Mouse (Mus musculus) embryonic stem cell, embryonic (primary cell): ENCODE results near the gene Pwwp2b.

ENCODE experiments used
- CTCF ChIA-PET, 4 experiments: fragments of 300-600 bp in 2 of 4; fragments of 350-600 bp in 2 of 4; sonication (Branson Sonifier 250); formaldehyde crosslinking; loops; one replicate each; lab custom pipeline; 2022; ENCODE audit warnings: inconsistent platforms in 2 of 4; lab: Charles Lee
- POLR2A ChIA-PET, 4 experiments: fragments of 300-600 bp in 2 of 4; fragments of 350-600 bp in 2 of 4; sonication (Branson Sonifier 250); formaldehyde crosslinking; loops; one replicate each; lab custom pipeline; 2022; ENCODE audit warnings: antibody characterized with exemption in 4 of 4, inconsistent platforms in 1 of 4; lab: Charles Lee

Gene Pwwp2b

DNA sequence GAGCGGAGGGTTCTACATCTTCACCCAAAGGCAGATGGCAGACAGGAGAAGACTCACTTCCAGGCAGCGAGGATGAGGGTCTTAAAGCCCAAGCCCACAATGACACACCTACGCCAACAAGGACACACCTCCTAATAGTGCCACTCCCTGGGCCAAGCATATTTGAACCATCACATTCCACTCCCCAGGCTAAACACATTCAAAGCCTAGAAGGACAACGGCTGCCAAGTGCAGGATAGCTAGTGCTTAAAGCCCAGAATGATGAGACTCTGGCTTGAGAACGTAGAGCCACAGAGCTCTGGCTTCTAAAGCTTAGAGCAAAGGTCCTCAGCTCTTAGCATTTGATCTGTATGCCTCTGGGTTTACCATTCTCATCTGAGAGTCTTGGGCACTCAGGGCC, 45.8 kb downstream of the Pwwp2b start:
- CTCF ChIA-PET: interaction anchor here in 2 of 4 experiments (0.7 to 1.9 kb wide), 4 partner anchors 9 to 226 kb away, joined by 3 to 7 read pairs (median 4); no protein-coding TSS in a partner anchor

DNA sequence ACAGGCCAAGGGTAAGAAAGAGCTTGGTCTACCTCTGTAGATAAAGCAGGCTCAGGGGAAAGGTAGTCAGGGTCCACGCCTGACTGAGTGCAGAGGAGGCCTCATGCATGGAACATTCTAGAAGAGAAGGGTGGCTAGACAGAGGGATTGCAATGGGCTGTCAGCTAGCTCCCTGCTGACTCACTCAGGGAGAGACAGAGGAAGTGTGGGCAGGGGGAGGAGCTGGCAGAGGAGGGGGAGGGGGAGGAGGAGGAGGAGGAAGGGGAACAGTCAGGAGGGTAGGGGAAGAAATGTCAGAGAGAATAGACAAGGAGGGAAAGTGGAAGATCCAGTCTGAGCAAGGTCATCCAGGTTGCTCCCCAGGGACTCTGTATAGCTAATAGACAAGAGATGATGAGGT, 47.4 kb downstream of the Pwwp2b start:
- CTCF ChIA-PET: interaction anchor here (0.6 to 2.5 kb wide), 14 partner anchors 29 to 271 kb away, joined by 3 to 15 read pairs (median 4); partner anchors contain the start of gene Inpp5a (in 1 of the 4)

More for the DNA sequence above, 45.8 kb downstream of the Pwwp2b start:
- POLR2A ChIA-PET: interaction anchor here in 3 of 4 experiments (0.5 to 1.7 kb wide), 4 partner anchors 9 to 58 kb away, joined by 3 to 5 read pairs (median 4); no protein-coding TSS in a partner anchor

GRCm38 (mm10) chr7:139296552-139297100, 48.3 kb downstream of the Pwwp2b start:
- ChIA-PET CTCF (interaction anchor here in 3 of 4 experiments (0.6 to 2.5 kb wide), 10 partner anchors 30 to 272 kb away, joined by 3 to 15 read pairs (median 4); partner anchors contain the start of genes Inpp5a (in 1 of the 3), Lrrc27 (in 1 of the 3) and Stk32c (in 1 of the 3)), POLR2A (interaction anchor here in 3 of 4 experiments (0.9 to 1.8 kb wide), 5 partner anchors 32 to 92 kb away, joined by 3 to 9 read pairs (median 4); partner anchors contain the start of gene Inpp5a (in 1 of the 3))

More for the DNA sequence above, 47.4 kb downstream of the Pwwp2b start:
- POLR2A ChIA-PET: interaction anchor here in 3 of 4 experiments (0.6 to 1.8 kb wide), 6 partner anchors 27 to 93 kb away, joined by 3 to 14 read pairs (median 4); partner anchors contain the start of gene Inpp5a (in 1 of the 3)

DNA sequence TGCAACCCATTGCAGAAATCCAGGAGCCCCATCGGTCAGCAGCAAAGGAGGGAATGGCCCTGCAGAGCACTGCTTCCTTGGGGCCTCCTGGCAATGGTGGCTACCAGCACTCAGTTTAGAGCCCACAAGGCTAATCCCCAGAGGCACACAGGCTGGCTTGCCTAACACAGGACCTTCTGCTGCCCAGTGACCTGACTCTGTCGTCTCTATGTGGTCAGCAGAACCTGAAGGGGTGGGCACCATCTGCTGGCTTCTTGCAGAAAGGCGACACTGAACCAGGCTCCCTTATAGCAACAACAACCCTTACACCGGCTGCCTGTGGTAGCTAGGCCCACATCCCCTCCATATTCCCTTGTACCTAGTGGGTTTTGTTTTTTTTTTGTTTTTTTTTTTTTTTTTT, 50.2 kb downstream of the Pwwp2b start:
- CTCF ChIA-PET: interaction anchor here (0.6 to 6.3 kb wide), 23 partner anchors 33 to 292 kb away, joined by 3 to 55 read pairs (median 7); partner anchors contain the start of genes Lrrc27 (in 1 of the 4), Pwwp2b (in 1 of the 4) and Stk32c (in 1 of the 4)

GRCm38 (mm10) chr7:139299424-139299823, 51.1 kb downstream of the Pwwp2b start:
- POLR2A ChIA-PET: interaction anchor here in 3 of 4 experiments (0.6 to 2.7 kb wide), 9 partner anchors 7 to 90 kb away, joined by 3 to 15 read pairs (median 3); no protein-coding TSS in a partner anchor
- CTCF ChIA-PET: interaction anchor here (0.6 to 6.3 kb wide), 43 partner anchors 14 to 1128 kb away, joined by 3 to 55 read pairs (median 4); partner anchors contain the start of genes Lrrc27 (in 1 of the 4), Pwwp2b (in 1 of the 4) and Stk32c (in 1 of the 4)

More for the DNA sequence above, 50.2 kb downstream of the Pwwp2b start:
- POLR2A ChIA-PET: interaction anchor here in 3 of 4 experiments (0.6 to 2.7 kb wide), 7 partner anchors 10 to 171 kb away, joined by 3 to 15 read pairs (median 3); no protein-coding TSS in a partner anchor

GRCm38 (mm10) chr7:139300423-139300822, 52.1 kb downstream of the Pwwp2b start:
- CTCF ChIA-PET: interaction anchor here (0.6 to 6.3 kb wide), 16 partner anchors 13 to 233 kb away, joined by 3 to 55 read pairs (median 10); partner anchors contain the start of genes Lrrc27 (in 1 of the 4) and Stk32c (in 1 of the 4)
- POLR2A ChIA-PET: interaction anchor here in 2 of 4 experiments (0.7 to 2.7 kb wide), 4 partner anchors 17 to 173 kb away, joined by 3 to 15 read pairs (median 4); partner anchors contain the start of gene Inpp5a (in 1 of the 2)

- ChIA-PET POLR2A (interaction anchor here (0.6 to 2.2 kb wide), 6 partner anchors 18 to 373 kb away, joined by 3 to 9 read pairs (median 4); partner anchors contain the start of genes Inpp5a (in 1 of the 4), Lrrc27 (in 1 of the 4) and Stk32c (in 1 of the 4)), CTCF (interaction anchor here (0.6 to 6.3 kb wide), 17 partner anchors 16 to 237 kb away, joined by 3 to 85 read pairs (median 14); no protein-coding TSS in a partner anchor)
These were observed 53.2 kb downstream of the Pwwp2b start for GRCm38 (mm10) chr7:139301505-139301904.

DNA sequence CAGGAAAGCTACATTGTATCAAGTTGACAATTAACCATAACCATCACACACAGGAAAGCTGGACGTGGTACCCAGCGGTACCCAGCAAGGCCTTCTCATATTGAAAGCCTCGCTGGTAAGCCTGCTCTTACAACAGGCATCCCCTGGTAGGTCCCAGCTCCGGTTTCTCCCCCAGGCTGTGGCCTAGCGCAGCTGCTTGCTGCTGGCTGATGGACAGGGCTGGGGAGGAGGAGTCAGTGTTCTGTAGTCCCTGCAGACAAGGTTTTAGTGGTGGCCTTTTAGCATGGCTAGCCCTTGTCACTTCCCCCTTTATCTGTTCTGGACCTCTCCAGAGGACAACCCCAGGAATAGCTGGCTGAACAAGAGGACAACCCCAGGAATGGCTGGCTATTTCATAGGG, 54.0 kb downstream of the Pwwp2b start:
- ChIA-PET CTCF (interaction anchor here (0.6 to 6.3 kb wide), 57 partner anchors 9 to 841 kb away, joined by 3 to 85 read pairs (median 5); partner anchors contain the start of genes Lrrc27 (in 2 of the 4), Stk32c (in 2 of the 4) and Inpp5a (in 1 of the 4)), POLR2A (interaction anchor here in 3 of 4 experiments (0.5 to 2.9 kb wide), 11 partner anchors 52 to 1648 kb away, joined by 3 to 13 read pairs (median 4); partner anchors contain the start of genes Inpp5a (in 1 of the 3), Lrrc27 (in 1 of the 3) and Stk32c (in 1 of the 3))

DNA sequence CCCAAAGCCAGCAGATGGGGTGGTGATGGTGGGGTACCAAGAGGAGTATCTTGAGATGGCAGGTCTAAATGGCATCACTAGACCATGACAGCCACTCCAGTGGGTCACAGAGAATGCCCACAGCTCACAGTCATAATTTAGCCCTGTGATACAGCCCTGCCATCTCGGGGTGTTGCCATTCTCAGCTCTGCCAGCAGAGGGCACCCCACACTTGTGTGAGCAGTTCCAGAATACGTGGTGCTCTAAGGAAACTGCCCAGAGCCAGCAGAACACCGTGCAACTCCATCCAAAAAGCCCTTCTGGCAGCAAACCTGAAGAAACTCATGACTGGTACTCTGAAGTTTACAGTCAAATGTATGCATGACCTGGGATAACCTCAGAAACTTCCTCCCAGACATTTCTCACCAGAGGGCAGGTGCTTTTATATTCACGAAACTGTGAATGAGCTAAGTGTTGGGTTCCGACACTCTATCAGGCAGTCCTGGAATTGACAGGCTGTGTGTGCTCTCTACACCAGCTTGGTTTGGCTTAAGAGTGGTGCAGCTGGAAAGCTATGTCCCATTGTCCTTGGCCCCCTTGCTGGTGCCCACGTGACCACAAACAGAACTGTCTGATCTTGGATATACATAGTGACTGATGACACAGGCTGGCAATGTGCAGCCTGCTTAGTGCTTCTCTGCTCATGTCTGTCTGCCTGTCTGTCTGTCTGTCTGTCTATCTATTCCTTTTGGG, 55.2 kb downstream of the Pwwp2b start:
- CTCF ChIA-PET: interaction anchor here (0.5 to 6.3 kb wide), 111 partner anchors 8 to 384 kb away, joined by 3 to 85 read pairs (median 4); partner anchors contain the start of genes Lrrc27 (in 3 of the 4), Stk32c (in 3 of the 4), Dpysl4 (in 2 of the 4) and Inpp5a (in 2 of the 4)
- POLR2A ChIA-PET: interaction anchor here in 3 of 4 experiments (0.6 to 2.9 kb wide), 18 partner anchors 11 to 389 kb away, joined by 3 to 13 read pairs (median 4); partner anchors contain the start of genes Inpp5a (in 3 of the 3) and Stk32c (in 1 of the 3)

DNA sequence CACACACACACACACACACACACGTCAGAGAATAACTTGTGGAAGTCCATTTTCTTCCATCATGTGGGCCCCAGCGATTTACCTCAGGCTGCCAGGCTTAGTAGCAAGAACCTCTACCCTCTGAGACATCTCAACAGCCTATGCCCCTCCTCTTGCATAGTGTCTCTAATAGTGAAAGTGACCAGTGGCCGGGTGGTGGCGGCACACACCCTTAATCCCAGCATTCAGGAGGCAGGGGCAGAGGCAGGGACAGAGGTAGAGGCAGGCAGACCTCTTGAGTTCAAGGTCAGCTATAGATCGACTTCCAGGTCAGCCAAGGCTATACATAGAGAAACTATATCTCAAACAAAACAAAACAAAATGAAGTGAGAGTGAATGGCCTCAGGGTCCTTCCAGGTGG, 56.0 kb downstream of the Pwwp2b start:
- ChIA-PET POLR2A (interaction anchor here in 3 of 4 experiments (1.2 to 2.9 kb wide), 4 partner anchors 11 to 218 kb away, joined by 3 to 13 read pairs (median 4); partner anchors contain the start of gene Dpysl4 (in 1 of the 3)), CTCF (interaction anchor here (0.6 to 5.1 kb wide), 20 partner anchors 9 to 383 kb away, joined by 3 to 85 read pairs (median 7); no protein-coding TSS in a partner anchor)

DNA sequence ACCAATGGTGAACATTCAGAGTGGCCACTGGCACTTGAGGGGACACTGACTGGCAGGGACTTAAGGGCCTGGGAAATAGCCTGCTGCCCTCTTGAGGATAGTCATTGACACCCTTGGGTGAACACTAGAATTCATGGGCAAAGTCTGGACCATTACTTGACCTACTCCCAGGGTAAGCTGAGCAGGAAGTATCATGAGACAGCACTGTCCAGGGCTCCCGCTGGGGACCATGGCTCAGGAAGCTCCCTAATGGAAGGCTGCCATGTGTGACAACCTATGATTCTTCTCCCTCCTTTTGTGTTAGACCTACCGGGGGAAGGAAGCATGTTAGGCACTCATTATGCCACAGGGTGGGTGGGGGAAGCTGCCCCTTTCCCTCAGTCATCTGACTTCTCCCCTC, 58.8 kb downstream of the Pwwp2b start:
- ChIA-PET CTCF (no interaction called here), POLR2A (no interaction called here)

DNA sequence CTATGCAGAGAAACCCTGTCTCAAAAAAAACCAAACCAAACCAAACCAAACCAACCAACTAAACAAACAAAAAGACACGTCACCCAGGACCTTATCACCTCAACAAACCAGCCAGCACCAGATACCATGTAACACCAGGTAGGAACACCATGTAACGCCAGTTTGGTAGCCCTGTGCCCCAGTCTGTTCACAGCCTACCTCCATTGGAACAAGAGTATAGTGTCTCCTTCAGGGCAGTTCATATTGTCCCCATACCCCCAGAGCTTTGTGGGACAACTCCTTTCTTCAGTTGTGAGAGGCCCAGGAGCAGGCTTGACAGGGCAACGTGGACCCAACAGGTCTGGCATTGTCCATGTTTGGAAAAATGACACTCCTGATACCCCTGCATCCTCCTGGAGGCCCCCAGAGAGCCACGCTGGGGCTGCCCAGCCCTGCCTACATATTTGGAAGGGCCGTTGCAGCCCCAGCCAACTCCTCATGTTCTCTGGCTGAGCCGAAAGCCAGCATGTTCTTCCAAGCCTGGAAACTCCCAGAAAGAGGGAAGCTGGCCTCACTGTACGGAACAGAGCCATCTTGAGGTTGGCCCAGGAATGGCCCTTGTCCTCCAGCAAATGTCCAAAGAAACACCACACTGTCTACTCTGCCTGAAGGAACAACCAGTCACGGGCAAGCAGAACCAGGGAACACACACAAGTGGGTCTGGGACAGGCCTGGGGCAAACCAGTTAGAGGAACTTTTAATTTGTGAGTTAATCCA, 60.0 kb downstream of the Pwwp2b start:
- ChIA-PET CTCF (interaction anchor here in 2 of 4 experiments (0.6 to 1.6 kb wide), 2 partner anchors 165 kb away, joined by 4 read pairs; no protein-coding TSS in a partner anchor), POLR2A (no interaction called here)

DNA sequence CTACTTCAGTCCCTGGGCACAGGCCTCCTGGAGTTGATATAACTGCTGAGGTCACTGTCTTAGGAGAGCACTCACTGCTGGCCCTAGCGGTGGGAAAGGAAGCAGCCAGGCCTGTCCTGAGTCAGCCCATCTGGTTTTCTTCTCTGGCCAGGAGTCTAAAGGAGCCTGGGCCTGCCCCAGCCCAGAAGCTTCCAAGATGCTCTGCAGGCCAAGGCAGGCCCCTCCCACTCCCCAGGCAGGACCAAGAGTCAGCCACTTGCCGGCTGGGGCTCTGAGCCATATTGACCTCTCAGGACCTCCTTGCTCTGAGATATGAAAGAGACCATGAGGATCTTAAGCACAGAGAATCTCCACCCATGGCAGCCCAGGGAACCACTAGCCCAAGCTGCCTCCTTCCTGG, 60.8 kb downstream of the Pwwp2b start:
- POLR2A ChIA-PET: no interaction called here
- CTCF ChIA-PET: interaction anchor here in 2 of 4 experiments (0.6 to 1.6 kb wide), 2 partner anchors 164 kb away, joined by 4 read pairs; no protein-coding TSS in a partner anchor

GRCm38 (mm10) chr7:139310487-139310951, 62.2 kb downstream of the Pwwp2b start:
- ChIA-PET POLR2A (interaction anchor here in 1 of 4 experiments (1.3 kb wide), 1 partner anchor 54 kb away, joined by 4 read pairs; no protein-coding TSS in a partner anchor), CTCF (interaction anchor here in 1 of 4 experiments (1.3 kb wide), 1 partner anchor 243 kb away, joined by 3 read pairs; no protein-coding TSS in a partner anchor)

DNA sequence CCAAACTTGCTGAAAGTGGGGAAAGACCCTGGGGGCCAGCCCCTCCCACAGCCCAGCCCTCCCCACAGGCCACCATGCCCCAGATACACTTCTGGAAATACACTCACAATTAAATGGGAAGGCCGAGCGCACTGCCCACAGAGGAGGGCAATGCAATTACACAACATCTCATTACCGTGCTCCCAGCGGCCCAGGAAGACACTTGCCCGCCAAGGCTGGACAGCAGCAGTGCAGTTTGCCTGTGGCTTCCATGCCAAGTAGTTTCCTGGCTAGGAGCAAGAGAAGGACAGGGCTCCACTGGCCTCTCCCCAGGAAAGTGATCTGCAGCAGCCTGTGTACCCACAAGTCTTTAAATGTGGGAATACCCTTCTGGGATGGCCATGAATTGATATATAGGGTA, 64.4 kb downstream of the Pwwp2b start:
- ChIA-PET CTCF (interaction anchor here in 2 of 4 experiments (1.2 to 1.5 kb wide), 3 partner anchors 10 to 278 kb away, joined by 3 to 5 read pairs (median 4); no protein-coding TSS in a partner anchor), POLR2A (interaction anchor here in 1 of 4 experiments (1.1 kb wide), 1 partner anchor 58 kb away, joined by 3 read pairs; no protein-coding TSS in a partner anchor)

GRCm38 (mm10) chr7:139313413-139313812, 65.1 kb downstream of the Pwwp2b start:
- POLR2A ChIA-PET: interaction anchor here in 2 of 4 experiments (0.6 to 1.1 kb wide), 3 partner anchors 10 to 398 kb away, joined by 3 to 7 read pairs (median 3); no protein-coding TSS in a partner anchor
- CTCF ChIA-PET: interaction anchor here in 3 of 4 experiments (0.8 to 1.5 kb wide), 5 partner anchors 9 to 277 kb away, joined by 3 to 5 read pairs (median 4); no protein-coding TSS in a partner anchor
